ENCODE assay signal across 12 mouse cellular contexts in genomic region chr2:109502186-109502585, GRCm38 (mm10).
DNase-seq lines count a peak whose midpoint lies in the region; ATAC-seq lines count a peak whose summit lies in the region.
"Had no signal": no experiment of that assay in that cellular context is flagged by ENCODE, and none has a peak within 500 bp of the region (broad histone marks: within the 10 kb centered on the region; RNA-seq: fewer than 3 reads in every experiment).

No protein-coding gene starts in this region.

- H3K9me3 ChIP-seq in hindbrain, embryonic 14.5 days (ENCODE audit: control insufficient read depth, low read length): no peaks in the 10 kb centered on the region
- H3K9me3 ChIP-seq in hindbrain, embryonic 12.5 days (replicated peaks): no peaks in the 10 kb centered on the region
- no peaks in the 10 kb centered on the region for H3K9me3 ChIP-seq in forebrain, embryonic 16.5 days (ENCODE audit: control insufficient read depth, low read length)

- no peaks in the 10 kb centered on the region for H3K36me3 ChIP-seq in hindbrain, embryonic 14.5 days (replicated peaks; ENCODE audit: control insufficient read depth, insufficient read depth)
- no peaks in the 10 kb centered on the region for H3K36me3 ChIP-seq in hindbrain, embryonic 12.5 days
- H3K36me3 ChIP-seq in forebrain, embryonic 16.5 days (ENCODE audit: control insufficient read depth, insufficient read depth): no peaks in the 10 kb centered on the region

- intact Hi-C loops in left cerebral cortex, postnatal 25 days (cut with DNase I): no loop called here

- no peaks in the 10 kb centered on the region for H3K27me3 ChIP-seq in hindbrain, embryonic 14.5 days (ENCODE audit: control insufficient read depth, insufficient read depth, low read length)
- H3K27me3 ChIP-seq in hindbrain, embryonic 12.5 days: no peaks in the 10 kb centered on the region
- H3K27me3 ChIP-seq in forebrain, embryonic 16.5 days (replicated peaks; ENCODE audit: control insufficient read depth, insufficient read depth, low read length): no peaks in the 10 kb centered on the region
- H3K27me3 ChIP-seq: CH12.LX had no signal

- peak; percentile 31 for DNase-seq in hindbrain, embryonic 14.5 days (ENCODE audit: low spot score)
- DNase-seq in left cerebral cortex, postnatal 25 days (ENCODE audit: low spot score in 2 of 2): peak; percentile 3 to 36
- no peak for DNase-seq in natural killer cell, adult 2 months (ENCODE audit: low spot score in 2 of 2)
- DNase-seq: gastrocnemius, adult 2 months; liver; thymus, adult 2 months had no signal

- H3K4me2 ChIP-seq in hindbrain, embryonic 14.5 days (replicated peaks): no peak overlapping the region
- no peak overlapping the region for H3K4me2 ChIP-seq in hindbrain, embryonic 12.5 days (replicated peaks)
- no peak overlapping the region for H3K4me2 ChIP-seq in forebrain, embryonic 16.5 days (ENCODE audit: low read length)

- 63% methylated on average over 5 of the region's 5 CpGs for WGBS in hindbrain, embryonic 14.5 days
- WGBS in hindbrain, embryonic 12.5 days: 72% methylated on average over 5 of the region's 5 CpGs
- WGBS in forebrain, embryonic 16.5 days: 40% methylated on average over 5 of the region's 5 CpGs

- no peaks in the 10 kb centered on the region for H3K4me1 ChIP-seq in hindbrain, embryonic 14.5 days (replicated peaks; ENCODE audit: control insufficient read depth, insufficient read depth, low read length)
- no peaks in the 10 kb centered on the region for H3K4me1 ChIP-seq in hindbrain, embryonic 12.5 days
- no peaks in the 10 kb centered on the region; the same call in 1 of the 2 replicates for H3K4me1 ChIP-seq in forebrain, embryonic 16.5 days (replicated peaks; ENCODE audit: control insufficient read depth, insufficient read depth, low read length)

- peak; percentile 38; the same call in 1 of the 2 replicates for ATAC-seq in hindbrain, embryonic 14.5 days (ENCODE audit: low FRiP score)
- no peak for ATAC-seq in hindbrain, embryonic 12.5 days (ENCODE audit: low FRiP score)
- ATAC-seq in cerebellum, adult (ENCODE audit: insufficient number of reproducible peaks, low FRiP score, low TSS enrichment): peak; percentile 72
- peak; percentile 64 for ATAC-seq in forebrain, embryonic 16.5 days
- ATAC-seq in megakaryocyte, adult 5-6 weeks (ENCODE audit: poor library complexity, severe bottlenecking): no peak
- no peak for ATAC-seq in monocyte, adult 5-6 weeks (replicated peaks; ENCODE audit: insufficient number of reproducible peaks, low FRiP score, low TSS enrichment, poor library complexity, severe bottlenecking)

- no peak overlapping the region for H3K9ac ChIP-seq in hindbrain, embryonic 14.5 days
- H3K9ac ChIP-seq in hindbrain, embryonic 12.5 days: no peak overlapping the region
- no peak overlapping the region for H3K9ac ChIP-seq in forebrain, embryonic 16.5 days (replicated peaks; ENCODE audit: low read depth, low read length)

- no peak overlapping the region for H3K4me3 ChIP-seq in hindbrain, embryonic 14.5 days (replicated peaks; ENCODE audit: low read length)
- H3K4me3 ChIP-seq in hindbrain, embryonic 12.5 days: no peak overlapping the region
- no peak overlapping the region for H3K4me3 ChIP-seq in forebrain, embryonic 16.5 days (replicated peaks; ENCODE audit: low read length)
- H3K4me3 ChIP-seq: gastrocnemius, adult 2 months had no signal

- no peak overlapping the region for H3K27ac ChIP-seq in hindbrain, embryonic 14.5 days
- no peak overlapping the region for H3K27ac ChIP-seq in hindbrain, embryonic 12.5 days
- no peak overlapping the region for H3K27ac ChIP-seq in forebrain, embryonic 16.5 days (ENCODE audit: low read length)
- H3K27ac ChIP-seq: gastrocnemius, adult 2 months had no signal

Comparison
In these comparisons a context has a peak if more than half of its experiments do, and no peak if none do; other contexts are left out.
1. ATAC-seq: peak in hindbrain, embryonic 14.5 days (single experiment), cerebellum, adult (single experiment) and forebrain, embryonic 16.5 days (single experiment); none in hindbrain, embryonic 12.5 days (single experiment), megakaryocyte, adult 5-6 weeks (single experiment) and monocyte, adult 5-6 weeks (single experiment).
2. DNase-seq: peak in hindbrain, embryonic 14.5 days (single experiment) and left cerebral cortex, postnatal 25 days (2 of 2); none in natural killer cell, adult 2 months (0 of 2).